7 mouse cellular contexts compared by ENCODE assay signal in the genomic region with DNA sequence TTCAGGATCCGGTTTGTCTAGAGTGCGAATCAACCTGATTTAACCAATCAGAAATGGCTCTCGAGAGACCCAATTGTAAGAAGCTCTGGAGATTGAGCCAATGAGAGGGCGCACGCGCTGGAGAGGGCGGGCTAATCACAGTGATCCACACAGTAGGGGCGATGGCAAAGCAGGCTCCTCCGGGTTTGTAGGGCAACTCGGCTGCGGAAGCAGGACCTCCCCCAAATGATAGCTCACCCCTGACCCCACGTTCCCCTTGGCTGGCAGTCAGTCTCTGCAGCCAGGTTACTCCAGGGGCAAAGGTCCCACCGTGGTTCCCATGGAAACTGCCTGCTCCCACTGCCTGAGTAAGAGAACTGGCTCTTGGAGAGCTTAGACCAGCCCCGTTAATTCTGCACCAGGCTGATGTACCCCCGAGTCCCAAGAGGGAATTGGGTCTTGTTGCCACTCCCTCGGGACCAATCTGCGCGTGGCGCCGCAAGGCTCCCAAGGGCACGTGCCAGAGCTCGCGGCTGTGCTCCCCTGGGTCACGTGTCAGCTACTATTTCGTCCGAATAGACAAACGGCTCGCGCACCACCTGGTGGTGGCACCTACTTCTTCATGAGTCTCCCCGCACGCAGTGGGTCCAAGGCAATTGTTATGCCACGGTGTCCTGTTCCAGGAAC. TPM values are rescaled to one million over a fixed set of nuclear protein-coding genes. Genes with fewer than 3 reads are reported as not detected.
A peak's percentile ranks its signal among the peaks of the same experiment; 100 is the strongest.
DNase-seq lines count a peak whose midpoint lies in the region; ATAC-seq and TF ChIP-seq lines count a peak whose summit lies in the region.

No protein-coding gene starts in this region.

- peak; percentile 63; the same call in 1 of the 2 replicates for TF ChIP-seq CTCF in small intestine, adult 2 months (IDR thresholded peaks at IDR 0.05; ENCODE audit: extremely low read depth, insufficient read length, insufficient replicate concordance, low read depth, low read length)

- peak; percentile 86 for DNase-seq in adrenal gland, adult 2 months
- DNase-seq in cerebellum, postnatal 25 days = peak; percentile 83 to 89
- peak; percentile 70 for DNase-seq in frontal cortex, postnatal 25 days (ENCODE audit: low spot score in 2 of 2)
- peak; percentile 82 to 92 for DNase-seq in left cerebral cortex, postnatal 25 days (ENCODE audit: low spot score in 2 of 2)
- peak; percentile 83 for DNase-seq in mesoderm, embryonic 11.5 days (ENCODE audit: low read depth, low spot score)

- H3K27ac ChIP-seq in intestine, embryonic 16.5 days (ENCODE audit: low read length) = no peak overlapping the region
- no peak overlapping the region for H3K27ac ChIP-seq in small intestine, adult 2 months (ENCODE audit: insufficient read depth, low read depth, low read length)

- ATAC-seq in intestine, embryonic 16.5 days = peak; percentile 57

- H3K27me3 ChIP-seq in intestine, embryonic 16.5 days (replicated peaks; ENCODE audit: control insufficient read depth, insufficient read depth, low read length) = peaks cover 42% of the 10 kb centered on the region
- H3K27me3 ChIP-seq in small intestine, adult 2 months (ENCODE audit: control insufficient read depth, insufficient read depth, low read length) = peaks cover 36% of the 10 kb centered on the region

- peaks cover 23% of the 10 kb centered on the region for H3K4me1 ChIP-seq in intestine, embryonic 16.5 days (ENCODE audit: control insufficient read depth, insufficient read depth, low read length)
- H3K4me1 ChIP-seq in small intestine, adult 2 months (ENCODE audit: control insufficient read depth, insufficient read depth, insufficient read length, low read length) = peaks cover 27% of the 10 kb centered on the region

- H3K9ac ChIP-seq in intestine, embryonic 16.5 days (ENCODE audit: low read depth, low read length) = no peak overlapping the region; the same call in 1 of the 2 replicates

- no peak for TF ChIP-seq POLR2A in small intestine, adult 2 months (IDR thresholded peaks at IDR 0.05; ENCODE audit: low read depth, low read length)

- intact Hi-C loops in left cerebral cortex, postnatal 25 days (cut with DNase I) = loop anchor here (5.0 kb wide), 1 partner anchor 92 kb away; the partner anchor contains the start of gene Epor

- H3K4me3 ChIP-seq in intestine, embryonic 16.5 days (ENCODE audit: low read length) = peak overlapping the region; percentile 25
- H3K4me3 ChIP-seq in small intestine, adult 2 months (ENCODE audit: low read depth, low read length) = peak overlapping the region; percentile 2; the same call in 1 of the 2 replicates

- 3% methylated on average over 32 of the region's 32 CpGs for whole genome bisulfite sequencing in intestine, embryonic 16.5 days
- WGBS in small intestine, adult 2 months = 2% methylated on average over 32 of the region's 32 CpGs

- no peaks in the 10 kb centered on the region for H3K9me3 ChIP-seq in intestine, embryonic 16.5 days (ENCODE audit: control insufficient read depth, low read length)

- peak overlapping the region; percentile 49 for H3K4me2 ChIP-seq in intestine, embryonic 16.5 days (ENCODE audit: low read depth, low read length)

- peaks cover 16% of the 10 kb centered on the region for H3K36me3 ChIP-seq in intestine, embryonic 16.5 days (ENCODE audit: control insufficient read depth, insufficient read depth, low read length)
- H3K36me3 ChIP-seq in small intestine, adult 2 months (ENCODE audit: control insufficient read depth, insufficient read depth, low read length) = peaks cover 7% of the 10 kb centered on the region; the same call in 1 of the 2 replicates

RNA-seq across cellular contexts. Expression of gene Elavl3, which starts 2.7 kb away (rescaled TPM):
- total RNA-seq in adrenal gland, adult 2 months (2021) = 1 to 10 TPM; 2.1 to 2.4 TPM
- 1.3 and 1.7 TPM in 2 replicates for polyA plus RNA-seq in adrenal gland, adult 2 months (2012; rRNA removed)
- 1.5 and 1.9 TPM in 2 replicates for polyA plus RNA-seq in intestine, embryonic 16.5 days (2015; fragmentation: Nextera tagmentation; extraction: Ambion mirVana)
- total RNA-seq in left cerebral cortex, postnatal 25 days (2021) = 100 to 1,000 TPM; 158 to 160 TPM
- polyA plus RNA-seq in small intestine, adult 2 months (2012; rRNA removed) = 0.20 and 0.34 TPM in 2 replicates

RNA-seq across cellular contexts. Expression of gene Gm49318, which starts 16.5 kb away (rescaled TPM):
- total RNA-seq in adrenal gland, adult 2 months (2021) = not detected
- not detected in 2 replicates for polyA plus RNA-seq in adrenal gland, adult 2 months (2012; rRNA removed)
- not detected in 2 replicates for polyA plus RNA-seq in intestine, embryonic 16.5 days (2015; fragmentation: Nextera tagmentation; extraction: Ambion mirVana)
- total RNA-seq in left cerebral cortex, postnatal 25 days (2021) = 1 to 10 TPM in 1 of 2 experiments, under 1 TPM in 1; 0.94 to 4.1 TPM
- not detected in 2 replicates for polyA plus RNA-seq in small intestine, adult 2 months (2012; rRNA removed)

RNA-seq across cellular contexts. Expression of gene Zfp653, which starts 16.6 kb away (rescaled TPM):
- total RNA-seq in adrenal gland, adult 2 months (2021) = 1 to 10 TPM; 8.0 to 8.5 TPM
- polyA plus RNA-seq in adrenal gland, adult 2 months (2012; rRNA removed) = 19.3 and 20.7 TPM in 2 replicates
- polyA plus RNA-seq in intestine, embryonic 16.5 days (2015; fragmentation: Nextera tagmentation; extraction: Ambion mirVana) = 9.2 and 9.7 TPM in 2 replicates
- total RNA-seq in left cerebral cortex, postnatal 25 days (2021) = 10 to 100 TPM; 18.0 to 19.3 TPM
- 6.6 and 13.2 TPM in 2 replicates for polyA plus RNA-seq in small intestine, adult 2 months (2012; rRNA removed)

RNA-seq across cellular contexts. Expression of gene Ecsit, which starts 30.7 kb away (rescaled TPM):
- total RNA-seq in adrenal gland, adult 2 months (2021) = 10 to 100 TPM; 50.9 to 70.8 TPM
- 52.6 and 65.2 TPM in 2 replicates for polyA plus RNA-seq in adrenal gland, adult 2 months (2012; rRNA removed)
- polyA plus RNA-seq in intestine, embryonic 16.5 days (2015; fragmentation: Nextera tagmentation; extraction: Ambion mirVana) = 50.8 and 54.2 TPM in 2 replicates
- total RNA-seq in left cerebral cortex, postnatal 25 days (2021) = 10 to 100 TPM; 40.5 to 45.2 TPM
- polyA plus RNA-seq in small intestine, adult 2 months (2012; rRNA removed) = 26.8 and 35.7 TPM in 2 replicates

RNA-seq across cellular contexts. Expression of gene Cnn1, which starts 44.5 kb away (rescaled TPM):
- 1 to 10 TPM in 1 of 2 experiments, under 1 TPM in 1; 0.58 to 3.8 TPM for total RNA-seq in adrenal gland, adult 2 months (2021)
- 1.1 and 1.8 TPM in 2 replicates for polyA plus RNA-seq in adrenal gland, adult 2 months (2012; rRNA removed)
- 324 and 348 TPM in 2 replicates for polyA plus RNA-seq in intestine, embryonic 16.5 days (2015; fragmentation: Nextera tagmentation; extraction: Ambion mirVana)
- total RNA-seq in left cerebral cortex, postnatal 25 days (2021) = 1 to 10 TPM in 1 of 2 experiments, under 1 TPM in 1; 0.25 to 1.0 TPM
- polyA plus RNA-seq in small intestine, adult 2 months (2012; rRNA removed) = 166 and 227 TPM in 2 replicates
